Mouse (Mus musculus): ENCODE measurements at regions not wholly inside any gene's neighbourhood (a gene's known extent, or its start where the extent isn't known, plus 50 kb on each side); places are given as distances from the start of the nearest gene placed in this dataset.

DNA sequence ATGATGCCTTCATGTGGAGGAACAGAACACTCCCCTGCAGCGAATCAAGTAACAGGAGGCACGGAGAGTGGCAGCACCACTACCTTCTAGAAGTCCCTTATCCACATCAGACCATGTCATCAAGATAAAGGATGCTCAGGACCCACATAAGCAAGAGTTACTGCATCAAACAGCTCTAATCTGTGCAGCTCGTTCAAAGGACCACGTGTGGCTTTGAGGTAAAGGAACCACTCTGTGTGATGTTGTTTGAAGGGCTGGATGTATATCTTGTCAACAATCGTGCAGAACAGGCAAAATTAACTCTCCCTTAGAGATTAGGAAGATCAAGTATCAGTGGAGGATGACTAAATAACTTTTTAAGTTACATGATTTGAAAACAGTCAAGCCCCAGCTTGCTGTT, 68.8 kb upstream of the Cd44 start:
- DNase-seq (ENCODE audit: inconsistent age in 2 of 2, low spot score in 1 of 2): no peak

DNA sequence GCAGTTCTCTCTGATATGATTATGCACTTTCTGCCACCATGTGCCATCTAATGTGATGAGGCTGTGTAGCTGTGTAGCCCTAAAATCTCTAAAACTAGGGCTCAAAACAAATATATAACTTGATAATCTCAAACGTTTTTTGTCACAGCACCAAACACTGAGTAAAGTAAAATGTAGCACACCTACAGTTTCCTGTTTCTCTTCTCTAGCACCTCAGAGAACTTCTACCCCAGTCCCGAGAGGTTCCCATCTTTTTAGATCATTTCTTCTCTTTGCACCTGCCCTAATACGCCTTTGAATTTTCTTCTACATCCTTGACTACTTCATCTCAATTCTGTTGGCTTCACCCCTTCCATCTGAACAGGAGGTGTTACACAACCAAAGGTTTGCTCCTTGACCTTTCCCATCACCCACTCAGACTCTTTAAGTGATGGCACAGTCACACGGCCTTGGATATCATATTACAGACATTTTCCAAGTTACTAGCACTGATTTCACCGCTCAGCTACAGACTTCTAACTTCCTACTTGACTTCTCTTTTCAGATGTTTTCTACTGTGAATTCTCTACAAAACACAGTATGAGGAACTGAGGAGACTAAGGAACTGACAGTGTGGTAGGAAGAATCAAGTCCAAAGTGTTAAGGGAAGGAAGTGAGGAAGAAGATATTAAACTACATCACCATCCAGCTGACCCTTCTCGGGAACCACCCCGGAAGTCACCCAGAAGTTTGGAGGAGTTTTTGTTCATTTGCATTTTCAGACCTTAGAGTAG, 66.7 kb upstream of the Cd44 start:
- DNase-seq (ENCODE audit: inconsistent age in 2 of 2, low spot score in 1 of 2): peak; percentile 38 to 83

DNA sequence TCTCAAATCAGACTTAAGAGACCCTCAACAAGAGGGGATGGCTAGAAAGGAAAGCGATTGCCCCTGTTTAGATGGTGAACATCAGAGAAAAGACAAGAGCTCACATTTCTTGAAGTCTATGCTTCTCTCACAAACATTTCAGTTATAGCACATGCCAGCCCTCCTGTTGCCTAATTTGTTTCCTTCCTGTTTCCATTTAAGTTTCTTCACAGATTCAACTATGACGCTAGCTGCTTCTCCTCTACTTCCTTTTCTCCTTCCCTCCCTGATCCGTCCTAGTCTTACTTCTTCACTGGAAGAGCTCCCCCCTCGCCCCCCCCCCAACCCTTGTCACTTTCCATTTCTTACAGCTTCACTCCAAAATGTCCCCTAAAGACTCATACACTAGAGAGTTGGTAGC, 66.0 kb upstream of the Cd44 start:
- DNase-seq (ENCODE audit: inconsistent age in 2 of 2, low spot score in 1 of 2): no peak

DNA sequence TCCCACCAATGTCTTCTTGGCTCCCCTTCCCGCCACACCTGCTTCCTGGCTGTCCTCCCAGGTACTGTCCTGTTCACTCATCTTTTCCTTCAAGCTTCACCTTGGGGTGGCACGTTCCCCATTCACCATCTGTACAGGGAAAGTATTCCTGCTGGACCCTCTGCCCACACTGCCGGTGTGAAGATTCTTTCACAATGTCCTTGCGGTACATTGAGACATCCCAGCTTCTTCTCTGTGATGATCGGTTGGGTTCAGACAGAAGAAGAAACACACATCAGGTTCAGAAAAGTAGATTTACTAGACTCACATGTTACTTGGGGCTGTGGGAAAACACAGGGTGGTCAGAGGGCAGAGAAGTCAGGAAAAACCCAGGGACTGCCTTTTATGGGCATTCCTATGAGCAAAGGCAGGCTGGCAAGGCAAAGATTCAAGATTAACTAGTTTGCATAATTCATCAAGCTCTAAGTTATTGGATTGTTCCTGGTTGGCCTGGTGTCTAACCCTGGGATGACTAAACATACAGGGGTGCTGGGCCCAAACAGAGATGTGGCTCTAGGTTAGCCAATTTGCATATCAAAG, 57.7 kb upstream of the Cd44 start:
- DNase-seq (ENCODE audit: inconsistent age in 2 of 2, low spot score in 1 of 2): no peak

DNA sequence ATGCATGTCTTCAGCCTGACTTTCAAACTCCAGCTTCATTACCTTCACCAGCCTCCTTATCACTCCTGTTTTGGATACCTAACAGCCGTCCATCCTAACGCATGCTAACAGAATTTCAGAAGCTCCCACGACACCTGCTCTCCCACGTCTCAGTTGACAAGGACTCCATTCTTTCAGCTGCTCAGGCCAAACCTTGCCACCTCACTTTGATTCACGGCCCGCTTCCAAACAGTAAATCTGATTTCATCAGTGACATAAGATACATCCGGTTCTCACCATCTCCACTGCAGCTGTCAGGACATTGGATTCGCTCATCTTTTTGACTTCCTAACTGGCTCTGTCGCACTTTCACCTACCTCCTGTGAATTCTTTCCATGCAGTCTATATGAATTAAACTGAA, 57.1 kb upstream of the Cd44 start:
- no peak for DNase-seq (ENCODE audit: inconsistent age in 2 of 2, low spot score in 1 of 2)

DNA sequence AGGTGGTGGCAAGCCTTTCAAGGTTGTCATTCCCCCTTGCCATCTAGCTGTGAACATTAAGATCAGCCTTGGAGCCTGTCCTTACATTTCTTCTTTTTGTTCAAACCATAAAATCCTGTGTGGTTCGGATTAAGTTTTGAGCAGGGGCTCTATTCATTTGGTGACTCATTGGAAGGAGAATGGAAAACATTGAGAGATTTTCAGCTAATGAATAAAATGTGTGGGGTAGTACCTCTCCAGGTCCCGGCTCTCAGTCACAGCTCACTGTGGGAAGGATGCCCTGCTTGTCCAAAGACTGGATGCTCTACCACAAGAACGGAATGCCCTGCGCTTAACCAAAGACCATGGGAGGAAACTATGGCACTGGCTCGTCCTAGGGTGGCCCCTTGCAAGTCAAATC, 56.3 kb upstream of the Cd44 start:
- DNase-seq (ENCODE audit: inconsistent age in 2 of 2, low spot score in 1 of 2): no peak

DNA sequence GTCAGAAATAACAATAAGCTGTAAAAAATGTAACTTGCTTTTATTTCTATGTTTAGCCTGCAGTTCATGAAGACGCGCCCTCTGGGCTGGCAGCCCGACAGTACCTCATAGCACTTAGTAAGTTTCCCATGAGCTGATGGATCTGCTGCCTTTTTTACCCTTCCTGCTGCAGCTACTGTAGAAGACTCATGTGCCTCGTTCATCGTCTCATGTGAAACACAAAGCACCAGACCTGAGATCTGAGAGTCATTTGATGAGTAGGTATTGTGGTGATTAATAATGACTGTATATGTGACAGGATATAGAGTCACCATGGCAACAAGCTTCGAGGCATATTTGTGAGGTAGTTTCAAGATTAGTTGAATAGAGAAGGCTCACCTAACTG, 55.4 kb upstream of the Cd44 start:
- no peak for DNase-seq (ENCODE audit: inconsistent age in 2 of 2, low spot score in 1 of 2)

DNA sequence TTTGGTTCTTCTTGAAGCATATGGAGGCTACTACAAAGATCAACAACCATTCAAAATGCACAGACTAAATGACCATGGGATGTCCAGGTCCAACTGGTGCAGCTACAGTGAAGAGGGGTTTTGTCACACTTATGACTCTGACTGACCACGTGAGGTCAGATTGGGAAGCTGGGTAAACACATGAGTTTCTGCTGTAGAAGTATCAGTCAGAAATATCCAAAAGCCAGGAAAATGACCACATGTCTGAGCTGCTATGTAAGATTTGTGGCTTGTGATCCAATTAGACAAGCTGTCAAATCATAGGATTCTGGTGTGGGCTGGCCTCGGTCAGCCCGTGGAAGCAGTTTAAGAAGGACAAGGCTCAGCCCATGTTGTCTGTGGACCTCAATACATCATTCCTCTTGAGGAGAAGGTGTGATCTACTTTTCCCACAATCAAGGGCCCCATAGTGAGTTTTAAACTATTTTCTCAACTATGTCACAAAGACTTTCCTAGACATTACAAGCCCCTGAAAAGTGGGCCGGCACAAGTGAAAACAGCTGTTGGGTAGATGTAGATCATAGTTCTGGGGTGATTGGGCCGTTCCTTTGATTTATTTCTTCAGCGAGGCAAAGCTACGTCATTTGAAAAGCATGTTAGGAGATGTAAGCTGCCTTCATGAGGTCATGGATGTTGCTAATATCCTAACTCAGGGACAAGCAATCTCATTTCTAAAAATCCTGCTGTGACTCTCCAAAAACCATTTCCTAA, 54.8 kb upstream of the Cd44 start:
- DNase-seq (ENCODE audit: inconsistent age in 2 of 2, low spot score in 1 of 2): no peak

DNA sequence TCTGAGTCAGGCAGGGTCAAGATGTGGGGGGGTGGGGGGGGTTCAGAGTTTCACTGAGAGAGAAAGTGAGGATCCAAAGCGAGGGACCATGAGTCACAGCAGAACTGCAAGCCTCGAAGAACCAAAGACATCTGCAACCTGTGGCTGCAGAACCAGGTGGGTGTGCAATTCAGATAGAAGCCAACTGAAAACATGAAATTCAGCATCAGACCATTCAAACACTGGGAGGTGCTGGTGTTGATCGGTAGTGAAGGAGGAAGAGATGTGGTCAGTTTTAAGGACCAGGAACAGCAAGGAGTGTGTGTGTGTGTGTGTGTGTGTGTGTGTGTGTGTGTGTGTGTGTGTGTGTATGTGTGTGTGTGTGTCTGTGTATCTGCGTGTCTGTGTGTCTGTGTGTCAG, 53.8 kb upstream of the Cd44 start:
- DNase-seq (ENCODE audit: inconsistent age in 2 of 2, low spot score in 1 of 2): no peak

Measured in adrenal gland, adult (tissue).